Mouse (Mus musculus): ENCODE results near the gene Hk2. TPM values are rescaled to one million over a fixed set of nuclear protein-coding genes. Genes with fewer than 3 reads are reported as not detected.

Gene Hk2
- polyA plus RNA-seq, 1 experiment from 2014 or later, result 16.7 TPM

GRCm38 (mm10) chr6:82737634-82738540 is 36.4 kb downstream of the Hk2 start:
- ATAC-seq (ENCODE audit: low read depth), result no peak
- no peak overlapping the region for H3K4me3 ChIP-seq (ENCODE audit: low read length)
- H3K4me1 ChIP-seq (replicated peaks; ENCODE audit: control insufficient read depth, insufficient read depth, low read length), result peaks cover 2% of the 10 kb centered on the region; the same call in 1 of the 2 replicates
- H3K9ac ChIP-seq (ENCODE audit: low read length), result no peak overlapping the region
- no peak overlapping the region for H3K4me2 ChIP-seq (ENCODE audit: low read depth, low read length)
- H3K27me3 ChIP-seq (ENCODE audit: control insufficient read depth, insufficient read depth, low read depth, low read length), result no peaks in the 10 kb centered on the region
- no peak overlapping the region for H3K27ac ChIP-seq (ENCODE audit: low read length)
- H3K36me3 ChIP-seq (ENCODE audit: control insufficient read depth, insufficient read depth, low read length), result no peaks in the 10 kb centered on the region; the same call in 1 of the 2 replicates
- H3K9me3 ChIP-seq (ENCODE audit: control insufficient read depth, low read length), result no peaks in the 10 kb centered on the region
- WGBS, result 94% methylated on average over 27 of the region's 27 CpGs

- no peak overlapping the region for H3K4me3 ChIP-seq (ENCODE audit: low read length)
- no peak overlapping the region for H3K27ac ChIP-seq (ENCODE audit: low read length)
- H3K9me3 ChIP-seq (ENCODE audit: control insufficient read depth, low read length), result no peaks in the 10 kb centered on the region
- H3K36me3 ChIP-seq (ENCODE audit: control insufficient read depth, insufficient read depth, low read length), result peaks cover 3% of the 10 kb centered on the region; the same call in 1 of the 2 replicates
- H3K27me3 ChIP-seq (ENCODE audit: control insufficient read depth, insufficient read depth, low read depth, low read length), result no peaks in the 10 kb centered on the region
- H3K9ac ChIP-seq (ENCODE audit: low read length), result no peak overlapping the region
- no peak; the same call in 1 of the 2 replicates for ATAC-seq (ENCODE audit: low read depth)
- H3K4me2 ChIP-seq (ENCODE audit: low read depth, low read length), result no peak overlapping the region
- WGBS, result 80% methylated on average over 25 of the region's 25 CpGs
- peaks cover 2% of the 10 kb centered on the region; the same call in 1 of the 2 replicates for H3K4me1 ChIP-seq (replicated peaks; ENCODE audit: control insufficient read depth, insufficient read depth, low read length)
These were observed 37.3 kb downstream of the Hk2 start for GRCm38 (mm10) chr6:82736626-82737600.

GRCm38 (mm10) chr6:82735347-82735746 is 38.9 kb downstream of the Hk2 start:
- Histone ChIP-seq H3K9me3 (ENCODE audit: control insufficient read depth, low read length) (no peaks in the 10 kb centered on the region), H3K27me3 (ENCODE audit: control insufficient read depth, insufficient read depth, low read depth, low read length) (no peaks in the 10 kb centered on the region), H3K36me3 (ENCODE audit: control insufficient read depth, insufficient read depth, low read length) (peaks cover 7% of the 10 kb centered on the region; the same call in 1 of the 2 replicates), H3K4me1 (replicated peaks; ENCODE audit: control insufficient read depth, insufficient read depth, low read length) (peaks cover 1% of the 10 kb centered on the region; the same call in 1 of the 2 replicates), H3K9ac (ENCODE audit: low read length) (no peak overlapping the region), H3K4me3 (ENCODE audit: low read length) (no peak overlapping the region), H3K4me2 (ENCODE audit: low read depth, low read length) (no peak overlapping the region), H3K27ac (ENCODE audit: low read length) (no peak overlapping the region)
- 0 out of 2 replicates have a peak, but pooled peaks have one; percentile 35 for ATAC-seq (ENCODE audit: low read depth)
- 62% methylated on average over 7 of the region's 7 CpGs for WGBS

DNA sequence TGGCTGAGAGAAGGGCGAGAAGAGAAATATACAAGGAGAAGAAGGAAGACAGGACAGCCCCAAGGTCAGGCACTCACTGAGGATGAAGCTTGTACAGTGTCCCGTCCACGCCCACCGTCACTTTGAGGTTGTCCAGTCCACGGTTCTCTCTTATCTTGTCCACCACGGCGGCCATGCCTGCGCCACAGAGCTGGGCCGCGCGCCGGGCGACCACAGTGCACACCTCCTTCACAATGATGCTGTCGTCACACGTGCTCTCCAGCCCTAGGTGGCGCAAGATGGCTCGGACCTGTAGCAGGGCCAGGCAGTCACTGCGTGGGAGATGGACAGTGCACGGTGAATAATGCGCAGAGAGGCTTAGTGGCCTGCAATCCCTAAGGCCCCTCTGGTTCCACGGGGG is 45.6 kb downstream of the Hk2 start:
- Histone ChIP-seq H3K4me1 (replicated peaks; ENCODE audit: control insufficient read depth, insufficient read depth, low read length) (peaks cover 6% of the 10 kb centered on the region), H3K9me3 (ENCODE audit: control insufficient read depth, low read length) (no peaks in the 10 kb centered on the region), H3K27me3 (ENCODE audit: control insufficient read depth, insufficient read depth, low read depth, low read length) (no peaks in the 10 kb centered on the region), H3K4me3 (ENCODE audit: low read length) (no peak overlapping the region), H3K9ac (ENCODE audit: low read length) (no peak overlapping the region), H3K36me3 (ENCODE audit: control insufficient read depth, insufficient read depth, low read length) (peaks cover 16% of the 10 kb centered on the region), H3K27ac (ENCODE audit: low read length) (no peak overlapping the region), H3K4me2 (ENCODE audit: low read depth, low read length) (no peak overlapping the region)
- no peak for ATAC-seq (ENCODE audit: low read depth)
- WGBS, result 91% methylated on average over 21 of the region's 21 CpGs

GRCm38 (mm10) chr6:82727206-82727605 is 47.0 kb downstream of the Hk2 start:
- no peak overlapping the region for H3K4me3 ChIP-seq (ENCODE audit: low read length)
- peaks cover 14% of the 10 kb centered on the region for H3K36me3 ChIP-seq (ENCODE audit: control insufficient read depth, insufficient read depth, low read length)
- no peaks in the 10 kb centered on the region for H3K27me3 ChIP-seq (ENCODE audit: control insufficient read depth, insufficient read depth, low read depth, low read length)
- no peak overlapping the region for H3K4me2 ChIP-seq (ENCODE audit: low read depth, low read length)
- peaks cover 14% of the 10 kb centered on the region for H3K4me1 ChIP-seq (replicated peaks; ENCODE audit: control insufficient read depth, insufficient read depth, low read length)
- H3K27ac ChIP-seq (ENCODE audit: low read length), result no peak overlapping the region
- no peak overlapping the region for H3K9ac ChIP-seq (ENCODE audit: low read length)
- 77% methylated on average over 13 of the region's 13 CpGs for WGBS
- ATAC-seq (ENCODE audit: low read depth), result no peak
- no peaks in the 10 kb centered on the region for H3K9me3 ChIP-seq (ENCODE audit: control insufficient read depth, low read length)

DNA sequence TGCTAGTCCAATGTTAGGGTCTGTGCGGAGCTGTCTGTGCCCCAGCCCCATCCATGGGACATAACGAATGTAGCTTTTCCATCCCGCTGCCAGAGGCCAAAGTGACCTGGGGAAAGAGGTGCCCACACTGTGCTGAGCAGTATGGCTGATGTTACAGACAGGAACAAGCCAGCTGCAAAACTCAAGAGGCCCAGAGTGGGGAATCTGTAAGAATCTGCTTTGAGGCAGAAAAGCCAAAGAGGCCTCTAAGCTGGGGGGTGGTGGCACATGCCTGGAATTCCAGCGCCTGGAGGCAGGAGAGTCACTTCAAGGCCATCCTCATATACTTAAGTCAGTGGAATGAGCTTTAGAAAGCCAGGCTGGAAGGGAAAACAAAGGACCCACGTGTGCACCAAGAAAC is 50.9 kb downstream of the Hk2 start:
- 26% methylated on average over 5 of the region's 5 CpGs for WGBS
- Histone ChIP-seq H3K9me3 (ENCODE audit: control insufficient read depth, low read length) (no peaks in the 10 kb centered on the region), H3K27me3 (ENCODE audit: control insufficient read depth, insufficient read depth, low read depth, low read length) (no peaks in the 10 kb centered on the region), H3K36me3 (ENCODE audit: control insufficient read depth, insufficient read depth, low read length) (peaks cover 4% of the 10 kb centered on the region; the same call in 1 of the 2 replicates), H3K27ac (ENCODE audit: low read length) (peak overlapping the region; percentile 86), H3K4me2 (ENCODE audit: low read depth, low read length) (no peak overlapping the region), H3K9ac (ENCODE audit: low read length) (peak overlapping the region; percentile 24; the same call in 1 of the 2 replicates), H3K4me3 (ENCODE audit: low read length) (no peak overlapping the region), H3K4me1 (replicated peaks; ENCODE audit: control insufficient read depth, insufficient read depth, low read length) (peaks cover 14% of the 10 kb centered on the region)
- peak; percentile 90 for ATAC-seq (ENCODE audit: low read depth)

- Histone ChIP-seq H3K4me2 (ENCODE audit: low read depth, low read length) (no peak overlapping the region), H3K27ac (ENCODE audit: low read length) (no peak overlapping the region), H3K4me1 (replicated peaks; ENCODE audit: control insufficient read depth, insufficient read depth, low read length) (0 out of 2 replicates have a peak, but pooled peaks cover 8% of the 10 kb centered on the region), H3K36me3 (ENCODE audit: control insufficient read depth, insufficient read depth, low read length) (no peaks in the 10 kb centered on the region), H3K9ac (ENCODE audit: low read length) (no peak overlapping the region), H3K9me3 (ENCODE audit: control insufficient read depth, low read length) (no peaks in the 10 kb centered on the region), H3K27me3 (ENCODE audit: control insufficient read depth, insufficient read depth, low read depth, low read length) (no peaks in the 10 kb centered on the region), H3K4me3 (ENCODE audit: low read length) (no peak overlapping the region)
- WGBS, result 56% methylated on average over 4 of the region's 4 CpGs
- no peak for ATAC-seq (ENCODE audit: low read depth)
These were observed 58.1 kb downstream of the Hk2 start for GRCm38 (mm10) chr6:82716126-82716525.

DNA sequence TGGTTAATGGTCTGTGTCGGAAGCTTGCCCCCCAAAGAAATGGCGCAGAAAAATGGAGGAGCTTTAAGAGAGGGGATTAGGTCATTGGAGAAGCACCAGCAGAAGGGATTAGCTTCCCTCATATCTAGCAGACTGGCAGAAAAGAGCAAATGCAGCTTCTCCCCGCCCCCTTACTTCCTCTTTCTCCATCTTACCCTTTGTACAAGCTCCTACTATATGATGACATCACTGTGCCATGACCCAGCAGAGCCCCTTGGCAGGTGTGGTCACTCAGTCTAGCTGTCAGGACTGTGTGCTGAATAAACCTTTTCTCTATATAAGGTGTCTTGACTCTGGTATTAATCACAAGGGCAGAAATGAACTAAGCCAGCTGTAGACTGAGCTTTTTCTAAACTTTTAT is 58.6 kb downstream of the Hk2 start:
- ATAC-seq (ENCODE audit: low read depth), result no peak
- WGBS, result 72% methylated on average over 3 of the region's 3 CpGs
- Histone ChIP-seq H3K4me1 (replicated peaks; ENCODE audit: control insufficient read depth, insufficient read depth, low read length) (0 out of 2 replicates have a peak, but pooled peaks cover 8% of the 10 kb centered on the region), H3K9ac (ENCODE audit: low read length) (no peak overlapping the region; the same call in 1 of the 2 replicates), H3K9me3 (ENCODE audit: control insufficient read depth, low read length) (no peaks in the 10 kb centered on the region), H3K36me3 (ENCODE audit: control insufficient read depth, insufficient read depth, low read length) (no peaks in the 10 kb centered on the region), H3K4me2 (ENCODE audit: low read depth, low read length) (no peak overlapping the region), H3K27ac (ENCODE audit: low read length) (no peak overlapping the region), H3K4me3 (ENCODE audit: low read length) (no peak overlapping the region), H3K27me3 (ENCODE audit: control insufficient read depth, insufficient read depth, low read depth, low read length) (no peaks in the 10 kb centered on the region)

Data from lung, embryonic 16.5 days (tissue).